Mouse (Mus musculus) hematopoietic stem cell, adult 5-6 weeks (primary cell): ENCODE data around the gene Fance. TPM values are rescaled to one million over a fixed set of nuclear protein-coding genes. Genes with fewer than 3 reads are reported as not detected.
A peak's percentile ranks its signal among the peaks of the same experiment; 100 is the strongest.

Experiments used
- ATAC-seq, 2 experiments: fragments of 125-278 bp in 1 of 2; replicated peaks in 1 of 2; 2 replicates each; pipeline ENCODE4 v1.8.0; 2016 to 2017; ENCODE audit warnings: inconsistent platforms in 2 of 2, mild to moderate bottlenecking in 2 of 2, moderate number of reproducible peaks in 2 of 2, low read depth in 1 of 2, moderate TSS enrichment in 1 of 2; ENCODE audit not compliant: low FRiP score in 2 of 2, poor library complexity in 2 of 2, severe bottlenecking in 2 of 2, insufficient read depth in 1 of 2, low TSS enrichment in 1 of 2
- total RNA-seq: library from RNA; stranded (forward); fragments of 172-1452, 232-1000 nt; gene quantifications from 2 replicates; pipeline ENCODE4 v1.2.3, GENCODE M21; 2017

The Fance gene
- 7.5 and 19.6 TPM in 2 replicates for total RNA-seq

GRCm38 (mm10) chr17:28313212-28313879 lies at the start of gene Fance:
Fance (plus strand) TSS chr17:28313519.
- peak; percentile 93 to 95 for ATAC-seq

GRCm38 (mm10) chr17:28267251-28267650 lies 46.1 kb upstream of the Fance start:
- no peak for ATAC-seq

- peak; percentile 29 to 68; a peak in 2 of 4 replicates for ATAC-seq
Measured at GRCm38 (mm10) chr17:28270165-28270564, 43.2 kb upstream of the Fance start.

- ATAC-seq: no peak
Measured at GRCm38 (mm10) chr17:28271537-28272266, 41.6 kb upstream of the Fance start.

DNA sequence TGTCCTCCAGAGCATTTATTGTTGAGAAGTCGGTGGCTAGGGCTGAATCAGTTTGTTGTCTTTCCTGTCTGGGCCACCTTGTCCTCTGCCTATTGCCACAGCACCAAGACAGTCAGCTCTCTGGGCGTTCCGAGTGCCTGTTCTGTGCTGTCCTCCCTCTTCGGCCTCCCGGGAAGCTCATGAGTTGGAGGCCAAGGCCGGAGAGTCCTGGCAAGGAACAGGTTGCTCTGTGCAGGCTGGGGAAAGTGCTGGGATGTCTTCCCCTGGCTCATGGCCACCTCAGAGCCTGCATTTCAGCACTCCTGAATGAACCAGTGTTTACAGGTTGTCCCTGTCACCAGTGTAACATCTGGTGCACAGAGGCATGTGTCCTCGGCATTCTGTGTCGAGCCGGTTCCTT lies 41.0 kb upstream of the Fance start:
- ATAC-seq: no peak

GRCm38 (mm10) chr17:28272837-28273236 lies 40.5 kb upstream of the Fance start:
- ATAC-seq: no peak

GRCm38 (mm10) chr17:28274739-28275138 lies 38.6 kb upstream of the Fance start:
- ATAC-seq: no peak

GRCm38 (mm10) chr17:28277226-28277625 lies 36.1 kb upstream of the Fance start:
- ATAC-seq: no peak

GRCm38 (mm10) chr17:28277721-28278120 lies 35.6 kb upstream of the Fance start:
- ATAC-seq: no peak

DNA sequence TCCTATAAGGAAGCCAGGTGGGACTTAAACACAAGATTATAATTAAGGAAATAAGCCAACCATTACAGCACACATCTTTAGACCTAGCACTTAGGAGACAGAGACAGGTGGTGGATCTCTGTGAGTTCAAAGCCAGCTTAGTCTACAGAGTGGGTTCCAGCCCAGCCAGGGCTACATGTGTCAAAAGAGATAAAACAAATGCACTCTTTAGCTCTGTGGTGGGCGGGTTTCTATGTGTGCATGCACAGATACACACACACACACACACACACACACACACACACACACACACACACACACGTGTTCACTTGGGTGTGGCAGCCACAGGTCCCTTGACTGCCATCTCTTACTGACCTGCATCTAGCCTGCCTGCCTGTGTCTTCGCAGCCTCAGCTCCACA lies 35.2 kb upstream of the Fance start:
- no peak for ATAC-seq

DNA sequence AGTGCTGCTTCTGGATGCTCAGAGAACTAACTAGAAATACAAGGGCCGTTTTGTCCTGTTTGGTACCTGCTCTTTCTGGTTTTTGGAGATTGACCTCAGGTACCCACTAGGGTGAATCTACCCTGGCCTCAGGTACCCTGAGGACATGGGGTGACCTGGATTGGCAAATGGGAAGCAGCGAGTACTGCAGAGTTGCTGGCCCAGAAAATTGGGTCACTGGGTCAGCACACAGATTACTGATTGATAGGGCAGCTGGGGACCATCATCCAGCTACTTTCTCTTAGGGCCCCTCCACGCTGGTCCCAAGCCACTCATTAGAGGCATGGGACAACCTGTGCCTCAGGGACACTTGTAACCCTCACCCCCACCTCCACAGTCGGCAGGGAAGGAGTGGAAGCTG lies 34.1 kb upstream of the Fance start:
- ATAC-seq: no peak

DNA sequence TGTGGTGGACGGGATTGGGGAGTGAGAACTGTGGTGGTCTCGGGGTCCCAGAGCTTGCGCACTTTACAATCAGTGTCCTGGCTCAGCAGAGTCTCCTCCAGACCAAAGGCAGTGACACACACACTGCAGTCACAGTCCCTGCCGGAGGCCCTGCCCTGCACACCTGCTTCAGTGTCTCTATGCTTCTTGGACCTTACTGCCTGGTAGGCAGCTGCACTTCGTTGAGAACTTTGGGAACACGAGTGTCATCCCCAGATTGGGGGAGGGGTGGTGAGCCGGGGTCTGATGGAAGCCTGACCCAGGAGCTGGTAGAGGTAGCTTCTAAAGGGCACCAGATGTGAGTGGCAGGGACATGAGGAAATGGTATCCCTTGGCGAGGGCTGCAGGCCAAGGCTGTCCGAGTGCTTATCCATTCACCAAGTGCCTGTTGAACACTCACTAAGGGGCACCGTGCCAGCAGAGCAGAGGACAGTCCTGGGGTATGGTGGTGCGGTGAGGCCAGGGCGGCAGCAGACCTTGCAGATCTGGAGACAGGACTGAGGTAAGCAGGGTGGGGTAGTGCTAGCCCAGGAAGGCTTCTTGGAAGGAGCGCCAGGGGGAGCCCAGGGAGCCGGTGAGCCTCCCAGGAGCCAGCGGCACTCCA lies 33.4 kb upstream of the Fance start:
- no peak for ATAC-seq

DNA sequence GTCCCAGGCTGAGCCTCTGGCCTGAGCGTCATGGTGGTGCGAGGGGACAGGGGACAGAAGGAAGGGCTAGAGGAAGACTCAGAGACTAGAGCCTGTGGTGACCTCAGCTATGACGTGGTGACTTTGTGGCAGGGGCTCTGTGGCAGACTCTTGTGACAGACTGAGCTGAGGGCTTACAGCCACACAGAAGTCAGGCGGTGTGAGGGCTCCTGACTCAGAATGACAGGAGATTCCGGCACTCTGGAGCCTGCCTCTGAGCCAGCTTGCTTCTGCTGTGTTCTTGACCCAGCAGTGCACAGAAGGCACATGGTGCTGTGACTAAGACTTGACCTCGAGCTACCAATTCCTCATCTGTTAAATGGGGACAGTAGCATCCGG lies 32.9 kb upstream of the Fance start:
- 0 out of 4 replicates have a peak, but pooled peaks of 1 of the 2 experiments have one; percentile 20 for ATAC-seq

DNA sequence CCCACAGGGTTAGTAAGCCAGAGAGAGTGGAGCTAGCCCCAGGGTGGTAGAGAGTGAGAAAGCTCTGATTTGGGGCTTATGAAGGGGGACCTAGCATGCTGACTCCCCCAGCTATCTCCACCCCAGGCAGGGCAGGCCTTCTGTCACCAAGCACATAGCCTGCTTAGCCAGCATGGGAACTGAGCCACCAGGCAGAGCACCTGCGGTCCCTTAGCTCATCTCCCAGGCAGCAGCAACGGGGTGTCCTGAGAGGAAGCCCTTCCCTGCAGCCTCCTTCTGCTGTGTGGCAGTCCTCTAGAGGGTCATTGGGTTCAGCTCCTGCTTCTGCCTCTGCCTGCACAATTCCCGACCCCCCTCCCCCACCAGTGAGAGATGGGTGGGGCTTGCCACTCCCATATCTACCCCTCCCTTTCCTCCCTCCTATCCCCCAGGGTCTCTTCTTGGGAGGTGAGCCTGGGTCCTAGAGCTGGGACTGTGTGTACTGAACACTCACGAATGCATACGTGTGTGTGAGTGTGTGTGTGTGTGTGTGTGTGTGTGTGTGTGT lies 32.4 kb upstream of the Fance start:
- ATAC-seq: no peak

DNA sequence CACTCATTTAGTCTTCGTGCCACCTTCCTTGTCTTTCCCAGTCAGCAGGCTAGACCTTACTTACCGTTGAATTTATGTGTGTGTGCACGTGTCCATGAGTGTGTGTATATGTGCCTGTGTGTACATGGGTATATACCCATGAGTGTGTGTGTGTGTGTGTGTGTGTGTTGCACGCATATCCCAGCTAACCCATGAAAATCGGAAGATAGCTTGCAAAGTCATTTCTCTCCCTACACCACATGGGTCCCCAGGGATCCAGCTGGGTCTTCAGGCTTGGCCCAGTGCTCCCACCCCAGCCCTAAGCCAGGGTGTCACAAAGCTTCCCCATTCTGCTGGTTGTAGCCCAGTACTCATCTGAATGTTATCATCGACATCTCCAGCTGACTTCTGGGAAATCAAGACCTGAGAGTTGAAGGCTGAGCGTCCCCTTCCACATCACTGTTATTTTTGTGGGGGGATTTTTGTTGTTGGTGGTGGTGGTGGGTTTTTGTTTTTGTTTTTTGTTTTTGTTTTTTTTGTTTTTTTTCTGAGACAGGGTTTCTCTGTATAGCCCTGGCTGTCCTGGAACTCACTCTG lies 31.4 kb upstream of the Fance start:
- no peak for ATAC-seq

DNA sequence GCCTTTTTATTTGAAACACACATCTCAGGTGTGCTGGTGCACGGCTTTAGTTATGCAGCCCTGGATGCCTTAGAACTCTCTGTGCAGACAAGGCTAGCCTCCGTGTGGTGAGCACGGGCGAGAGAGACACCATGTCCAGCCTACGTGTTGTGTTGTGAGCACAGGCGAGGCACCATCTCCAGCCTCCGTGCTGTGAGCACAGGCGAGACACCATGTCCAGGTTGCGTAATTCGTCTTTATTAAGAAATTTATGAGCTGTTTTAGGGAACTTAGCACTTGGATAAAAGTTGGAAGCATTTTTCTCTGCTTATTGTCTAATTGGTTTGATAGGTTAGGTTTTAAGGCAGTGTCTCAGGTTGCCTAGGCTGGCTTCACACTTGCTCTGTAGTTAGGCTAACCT lies 30.1 kb upstream of the Fance start:
- ATAC-seq: no peak

DNA sequence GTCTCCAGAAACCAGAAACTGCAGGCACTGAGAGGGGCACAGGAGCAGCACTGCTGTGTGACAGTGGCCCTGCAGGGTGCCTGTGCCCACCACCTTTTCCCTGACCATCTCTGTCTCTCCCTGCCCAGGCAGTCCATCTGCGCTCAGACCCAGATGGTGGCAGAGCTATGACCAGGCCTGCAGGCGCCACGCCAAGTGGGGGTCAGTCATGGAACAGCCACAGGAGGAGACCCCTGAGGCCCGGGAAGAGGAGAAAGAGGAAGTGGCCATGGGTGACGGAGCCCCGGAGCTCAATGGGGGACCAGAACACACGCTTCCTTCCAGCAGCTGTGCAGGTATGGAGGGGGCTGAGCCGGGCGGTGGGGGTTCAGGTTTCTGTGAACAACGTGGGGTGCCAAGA lies 27.2 kb upstream of the Fance start:
- ATAC-seq: no peak

DNA sequence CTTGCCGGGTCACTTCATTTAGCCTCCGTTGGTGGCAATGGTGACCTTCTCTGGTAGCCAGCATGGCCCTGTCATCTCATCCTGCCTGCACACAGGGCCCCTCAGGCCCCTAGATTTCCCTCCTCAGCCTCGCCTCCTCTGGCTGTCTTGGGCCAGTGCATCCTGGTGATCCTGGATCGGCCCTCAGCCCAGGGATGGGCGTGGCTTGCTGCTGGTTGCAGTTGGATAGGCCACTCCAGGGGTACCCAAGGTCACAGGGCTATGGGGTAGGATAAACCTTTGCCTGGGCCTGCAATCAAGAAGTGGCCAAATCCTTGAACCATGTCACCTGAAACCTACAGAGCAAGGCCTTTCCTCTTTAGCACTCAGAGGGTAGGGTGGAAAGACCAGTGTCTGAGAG lies 26.4 kb upstream of the Fance start:
- ATAC-seq: no peak
